Mouse (Mus musculus) erythroblast, adult 5-6 weeks (primary cell): ENCODE measurements around the gene Ttl. TPM values are rescaled to one million over a fixed set of nuclear protein-coding genes. Genes with fewer than 3 reads are reported as not detected.

Experiments used
- ATAC-seq: replicated peaks from 2 replicates; pipeline ENCODE4 v1.8.0; 2016; ENCODE audit warnings: moderate number of reproducible peaks, mild to moderate bottlenecking, moderate TSS enrichment, inconsistent platforms; ENCODE audit not compliant: poor library complexity, low FRiP score, severe bottlenecking
- total RNA-seq, 2 experiments: library from RNA; stranded (forward) in 1 of 2; stranded (reverse) in 1 of 2; fragments of 150-400 nt in 1 of 2; fragments of 200-764, 138-1000 nt in 1 of 2; gene quantifications; 2 replicates each; pipeline versions ENCODE4 v1.2.3 to v1.2.4; 2015 to 2017; ENCODE audit warnings: low replicate concordance in 2 of 2

Gene Ttl
- total RNA-seq (2015; ENCODE audit: low replicate concordance) = 0.63 TPM in 1 of 2 replicates, not detected in the other
- total RNA-seq (2017; ENCODE audit: low replicate concordance) = 0.84 and 2.1 TPM in 2 replicates

DNA sequence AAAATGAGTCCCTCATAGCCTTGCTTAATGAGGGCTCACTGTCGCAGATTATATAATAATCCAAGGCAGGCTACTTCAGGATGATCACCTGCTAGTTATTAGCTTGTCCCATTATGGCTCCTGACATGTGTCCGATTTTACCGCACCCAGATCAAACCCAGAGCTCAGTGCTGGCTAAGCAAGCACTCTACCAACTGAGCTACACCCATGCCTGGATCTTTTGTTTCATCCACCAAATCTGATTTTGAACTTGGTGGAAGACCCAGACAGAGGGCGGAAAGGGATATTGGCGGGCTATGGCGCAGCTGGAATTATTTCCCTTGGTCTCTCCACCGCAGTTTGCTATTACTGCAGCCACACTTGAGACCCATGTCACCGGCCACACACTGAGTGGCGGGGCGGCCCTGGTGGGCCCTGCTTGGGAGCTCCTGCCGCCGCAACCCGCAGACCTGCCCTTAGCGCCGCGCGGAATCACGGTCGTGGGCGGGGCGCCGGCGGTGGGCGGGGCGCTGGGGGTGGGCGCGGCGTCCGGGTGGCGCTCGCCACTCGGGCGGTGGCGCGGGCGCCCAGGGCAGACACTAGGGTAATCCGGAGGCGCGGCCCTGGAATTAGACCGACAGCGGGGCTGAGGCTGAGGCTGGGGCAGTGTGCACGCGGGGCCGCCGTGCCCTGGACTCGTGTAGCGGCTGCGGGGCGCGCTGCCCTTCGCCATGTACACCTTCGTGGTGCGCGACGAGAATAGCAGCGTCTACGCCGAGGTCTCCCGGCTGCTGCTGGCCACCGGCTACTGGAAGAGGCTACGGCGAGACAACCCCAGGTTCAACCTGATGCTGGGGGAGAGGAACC, at the start of gene Ttl:
Gene Ttl (plus strand): TSS at position 506 of the 846 bp plus-strand sequence.
- 0 out of 2 replicates have a peak, but pooled peaks have one; percentile 56 for ATAC-seq

DNA sequence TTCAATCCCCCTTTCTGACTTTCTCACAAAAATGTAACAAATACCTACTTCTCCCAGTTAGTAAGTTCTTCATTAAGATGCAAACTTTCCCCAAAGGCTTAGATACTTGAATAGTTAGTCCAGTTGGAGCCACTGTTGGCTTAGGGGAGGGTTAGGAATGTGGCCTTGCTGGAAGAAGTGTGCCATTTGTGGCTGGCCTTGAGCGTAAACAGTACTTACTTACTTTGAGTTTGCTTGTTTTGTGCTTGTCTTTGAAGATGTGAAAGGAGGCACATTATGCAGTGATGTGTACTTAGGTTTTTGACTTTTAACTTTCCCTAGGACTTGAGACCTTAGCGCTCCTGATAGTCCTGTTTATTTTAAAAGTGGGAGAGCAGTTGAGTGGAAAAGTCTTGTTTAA, 45.6 kb upstream of the Ttl start:
- ATAC-seq = no peak

DNA sequence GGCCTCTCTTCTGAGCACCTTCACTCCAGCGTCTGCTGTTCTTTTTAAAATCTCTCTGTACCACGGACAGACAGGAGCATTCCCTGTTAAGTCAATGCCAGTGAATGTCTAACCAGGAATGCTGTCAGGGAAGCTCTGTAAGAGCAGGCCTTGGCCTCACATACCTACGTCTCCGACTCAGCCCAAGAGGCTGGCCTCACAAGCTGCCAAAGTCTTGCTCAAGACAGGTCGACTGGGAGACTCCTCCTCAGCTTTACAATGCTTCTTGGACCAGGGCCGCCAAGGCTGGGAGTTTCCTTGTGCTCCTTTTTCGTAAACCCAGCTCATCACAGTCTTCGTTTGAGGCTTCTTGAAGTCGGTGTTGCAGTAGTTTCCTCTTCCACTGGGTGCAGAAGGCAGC, 40.9 kb upstream of the Ttl start:
- no peak for ATAC-seq

DNA sequence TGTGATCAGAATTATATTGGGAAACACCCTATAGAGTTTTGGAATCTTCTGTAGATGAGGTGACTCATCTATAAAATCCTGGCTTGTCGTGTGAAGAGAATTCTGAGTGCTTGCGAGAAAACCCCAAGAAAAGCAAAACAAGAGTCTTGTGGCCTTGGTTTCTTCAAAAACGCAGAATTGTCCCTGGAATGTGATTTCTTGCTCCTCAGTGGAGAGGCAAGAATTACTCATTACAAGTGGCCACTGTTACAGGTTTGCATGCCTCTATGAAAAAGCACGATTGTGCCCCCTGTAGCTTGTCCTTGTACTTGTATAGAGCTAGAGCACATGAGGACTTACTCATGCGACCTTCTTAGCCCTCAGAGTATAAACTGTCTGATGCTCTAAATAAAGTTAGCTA, 30.4 kb upstream of the Ttl start:
- ATAC-seq = no peak

DNA sequence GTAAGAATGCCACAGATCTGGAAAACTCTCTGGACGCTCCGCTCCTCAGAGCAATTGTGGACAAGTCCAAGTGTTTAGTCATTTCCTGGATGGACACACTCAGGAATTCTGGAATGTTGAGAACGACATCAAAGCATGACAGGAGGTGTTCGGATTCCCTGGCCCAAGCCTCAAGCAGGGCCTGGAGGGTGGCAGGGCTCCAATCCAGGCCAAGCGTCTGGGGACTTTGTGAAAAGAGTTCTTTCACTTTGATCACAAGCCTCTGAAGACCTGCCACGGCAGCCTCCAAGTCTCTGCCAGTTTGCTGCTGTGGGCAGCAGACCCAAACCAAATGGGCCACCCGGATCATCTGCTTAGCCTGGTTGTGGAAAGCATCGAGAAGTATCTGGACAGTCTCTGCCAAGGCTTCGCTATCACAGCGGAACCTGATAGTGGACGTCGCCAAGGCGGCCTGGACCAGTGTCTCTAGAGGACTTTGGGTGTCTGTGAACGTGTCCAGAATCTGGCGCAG, 27.3 kb upstream of the Ttl start:
- ATAC-seq = no peak

DNA sequence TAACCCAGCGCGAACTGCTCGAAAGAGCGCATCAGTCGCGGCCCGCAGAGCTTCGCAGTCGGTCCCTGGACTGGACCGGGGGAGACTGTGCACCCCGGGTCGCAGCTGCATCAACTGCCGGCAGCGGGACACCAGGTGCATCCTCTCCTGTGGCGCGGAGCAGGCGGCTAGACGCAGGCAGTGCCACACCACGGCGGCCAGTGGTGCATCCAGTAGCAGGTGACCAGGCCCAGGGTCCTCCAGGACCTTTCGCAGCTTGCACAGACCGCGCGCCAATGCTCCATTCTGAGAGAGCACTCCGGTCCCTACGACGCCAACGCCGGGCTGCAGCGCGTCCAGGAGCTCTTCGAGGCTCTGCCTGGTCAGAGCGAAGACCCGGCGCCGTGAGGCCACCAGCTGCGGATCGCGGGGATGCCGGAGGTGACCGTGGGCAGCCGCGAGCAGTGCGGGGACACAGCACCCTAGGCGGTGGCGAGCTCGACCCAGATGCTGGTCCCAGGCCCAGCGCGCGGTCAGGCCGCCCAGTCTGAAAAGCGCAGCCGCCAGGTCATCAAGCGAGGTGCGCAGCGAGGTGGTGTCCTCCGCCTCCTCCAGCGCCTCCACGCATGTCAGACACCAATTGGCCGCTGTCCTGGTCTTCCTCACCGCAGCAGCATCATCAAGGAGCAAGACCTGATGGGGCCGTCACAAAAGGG, 26.7 kb upstream of the Ttl start:
- no peak for ATAC-seq

DNA sequence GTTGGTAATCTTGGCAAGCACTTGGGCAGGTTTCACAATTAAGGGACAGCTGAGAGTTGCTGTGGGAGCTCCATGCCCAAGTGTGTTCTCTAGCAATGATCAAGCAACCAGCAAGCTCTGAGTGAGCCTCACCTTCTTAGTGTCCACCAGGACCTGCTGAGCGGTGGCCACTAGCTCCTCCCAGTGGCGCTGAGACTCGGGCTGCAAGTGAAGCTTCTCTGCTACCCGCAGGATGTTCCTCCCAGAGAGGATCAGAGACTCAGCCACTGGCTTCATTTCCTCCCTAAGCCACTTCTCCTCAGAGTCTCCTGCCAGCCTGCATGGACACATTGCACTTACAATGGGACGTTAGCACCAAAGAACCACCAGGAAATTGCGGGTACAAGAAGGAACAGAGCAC, 25.2 kb upstream of the Ttl start:
- ATAC-seq = no peak

DNA sequence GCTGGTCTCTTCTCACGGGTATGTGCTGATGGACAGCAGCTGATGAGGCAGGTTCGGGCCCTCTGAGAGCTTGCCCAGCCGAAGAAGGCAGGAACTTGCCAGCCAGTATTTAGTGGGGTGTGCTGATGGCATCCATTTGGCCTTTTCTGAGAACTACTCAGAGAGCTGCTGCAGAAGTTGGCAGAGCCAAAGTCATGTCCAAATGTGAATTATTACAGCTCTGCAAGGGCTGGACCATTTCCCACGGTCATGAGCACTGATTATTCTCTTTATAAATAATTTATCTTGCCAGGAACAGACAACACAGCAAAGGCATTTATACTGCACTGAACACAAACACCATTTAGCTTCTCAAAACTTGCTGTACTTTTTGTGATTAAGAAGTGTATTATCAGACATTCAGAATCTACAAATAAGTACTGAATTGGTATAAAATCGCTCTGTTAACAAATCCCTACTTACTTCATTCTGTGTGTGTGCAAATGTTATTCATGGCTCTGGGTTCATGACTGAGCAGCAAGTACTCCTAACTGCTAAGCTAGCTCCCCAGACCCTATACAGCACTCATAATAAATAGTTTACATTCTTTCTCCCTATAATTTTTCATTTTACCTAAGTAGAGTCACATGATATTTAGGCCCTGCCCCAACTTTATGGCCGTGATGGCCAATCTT, 19.4 kb upstream of the Ttl start:
- ATAC-seq = no peak

DNA sequence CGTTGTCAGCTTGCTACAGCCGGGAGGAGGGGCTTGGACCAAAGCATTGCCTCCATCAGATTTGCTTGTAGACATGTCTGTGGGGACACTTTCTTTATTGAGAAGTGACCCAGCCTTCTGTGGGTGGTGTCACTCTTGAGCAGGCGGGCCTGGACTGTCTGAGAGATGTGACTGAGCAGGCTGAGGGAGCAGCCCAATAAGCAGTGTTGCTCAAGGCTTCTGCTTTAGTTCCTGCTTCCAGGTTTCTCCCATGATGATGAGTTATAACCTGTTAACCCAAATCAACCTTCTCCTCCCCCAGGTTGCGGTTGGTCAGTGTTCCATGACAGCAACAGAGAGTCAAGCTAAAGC, 18.9 kb upstream of the Ttl start:
- no peak for ATAC-seq

DNA sequence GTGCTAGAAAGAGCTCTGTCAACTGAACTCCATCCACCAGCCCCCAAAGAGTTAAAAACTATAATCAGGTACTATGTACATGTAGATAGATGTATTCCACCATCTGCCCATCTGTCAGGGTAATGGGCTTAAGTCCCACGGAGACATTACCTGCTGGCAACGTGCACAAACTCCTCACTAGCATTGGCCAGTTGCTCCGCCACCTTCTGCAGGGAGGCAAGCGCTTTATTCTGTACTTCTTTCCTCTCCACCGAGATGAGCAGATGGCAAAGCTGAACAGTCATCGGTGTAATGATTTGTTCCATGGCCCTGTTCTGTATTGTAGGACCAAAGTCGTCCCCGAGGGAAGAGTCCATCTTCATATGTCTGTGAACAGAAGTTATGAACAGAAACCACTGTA, 17.9 kb upstream of the Ttl start, which contains the start of gene Vinac1:
Gene Vinac1 (minus strand): TSS at position 362 of the 400 bp plus-strand sequence.
- ATAC-seq = no peak

DNA sequence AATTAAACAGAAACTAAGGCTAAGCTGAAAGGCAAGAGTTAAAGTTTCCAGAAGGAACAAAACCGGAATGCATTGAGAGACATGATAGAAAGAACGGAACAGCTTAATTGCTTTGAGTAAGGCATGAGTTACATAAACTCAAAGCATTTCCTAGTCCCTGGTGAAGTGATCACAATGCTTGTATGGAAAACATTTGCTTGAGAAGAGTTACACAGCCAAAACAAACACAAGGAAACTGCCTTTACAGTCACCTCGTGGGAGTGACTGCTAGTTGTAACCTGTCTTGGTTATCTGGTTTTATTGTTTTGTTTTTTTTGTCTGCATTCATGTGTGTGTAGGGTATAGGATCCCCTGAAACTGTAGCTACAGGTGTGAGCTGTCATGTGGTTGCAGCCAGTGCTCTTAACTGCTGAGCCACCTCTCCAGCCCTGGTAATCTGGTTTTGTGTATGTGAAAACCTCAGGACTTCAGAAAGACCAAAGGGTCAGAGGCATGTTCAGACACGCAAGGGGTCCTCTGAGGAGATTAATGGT, 13.2 kb upstream of the Ttl start:
- no peak for ATAC-seq

DNA sequence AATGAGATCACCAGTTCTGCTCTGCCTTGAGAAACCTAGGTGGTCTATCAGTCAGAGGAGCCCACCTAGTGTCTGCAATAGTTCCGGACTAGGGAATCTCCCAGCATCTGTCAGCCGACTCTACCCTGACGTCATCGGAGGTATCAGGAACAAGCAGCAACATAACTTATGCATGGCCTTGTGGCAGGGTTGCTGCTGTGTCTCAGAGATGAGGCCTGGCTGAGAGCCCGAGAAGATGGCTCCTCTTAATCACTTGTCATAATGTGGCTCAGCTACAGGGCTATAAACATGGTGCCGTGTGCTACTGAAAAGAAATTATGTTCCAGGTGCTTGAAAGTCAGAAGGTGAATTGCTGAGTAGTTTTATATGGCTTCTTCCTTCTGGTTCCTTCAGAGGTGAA, 10.0 kb upstream of the Ttl start:
- no peak for ATAC-seq

DNA sequence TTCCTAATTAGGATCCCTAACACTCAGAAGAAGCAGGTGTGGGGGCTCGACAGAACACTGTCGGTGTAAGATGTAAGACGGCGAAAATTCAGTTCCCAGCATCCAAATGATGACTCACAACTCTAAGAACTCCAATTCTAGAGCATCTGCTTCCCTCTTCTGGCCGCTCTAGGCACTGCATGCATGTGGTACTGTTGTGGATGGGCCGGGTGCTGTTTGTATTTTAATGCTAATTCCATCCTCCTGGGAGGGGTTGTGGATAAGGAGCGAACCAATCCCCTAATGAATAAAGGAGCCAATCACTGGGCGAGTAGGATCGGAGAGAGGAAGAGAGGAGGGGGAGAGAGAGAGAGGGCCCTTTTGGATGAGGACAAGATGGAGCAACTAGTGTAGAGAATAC, 9.1 kb upstream of the Ttl start:
- 0 out of 2 replicates have a peak, but pooled peaks have one; percentile 41 for ATAC-seq

DNA sequence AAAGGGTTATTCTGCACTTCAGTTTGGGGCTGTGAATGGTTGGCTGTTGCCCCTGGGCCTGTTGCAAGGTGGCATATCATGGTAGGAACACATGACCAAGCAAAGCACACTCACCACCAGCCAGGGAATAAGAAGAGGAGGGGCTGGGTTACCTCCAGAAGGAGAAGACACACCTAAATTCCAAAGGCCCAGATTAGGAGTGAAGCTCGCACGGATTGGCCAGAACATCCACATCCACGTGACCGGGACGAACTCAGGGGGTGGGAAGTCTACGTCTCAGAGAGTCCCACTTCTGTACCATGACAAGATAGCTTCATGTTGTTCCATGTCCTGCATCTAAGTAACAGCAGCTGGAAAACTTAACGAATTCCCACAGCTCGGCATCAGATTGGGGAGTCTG, 8.5 kb upstream of the Ttl start:
- ATAC-seq = no peak

DNA sequence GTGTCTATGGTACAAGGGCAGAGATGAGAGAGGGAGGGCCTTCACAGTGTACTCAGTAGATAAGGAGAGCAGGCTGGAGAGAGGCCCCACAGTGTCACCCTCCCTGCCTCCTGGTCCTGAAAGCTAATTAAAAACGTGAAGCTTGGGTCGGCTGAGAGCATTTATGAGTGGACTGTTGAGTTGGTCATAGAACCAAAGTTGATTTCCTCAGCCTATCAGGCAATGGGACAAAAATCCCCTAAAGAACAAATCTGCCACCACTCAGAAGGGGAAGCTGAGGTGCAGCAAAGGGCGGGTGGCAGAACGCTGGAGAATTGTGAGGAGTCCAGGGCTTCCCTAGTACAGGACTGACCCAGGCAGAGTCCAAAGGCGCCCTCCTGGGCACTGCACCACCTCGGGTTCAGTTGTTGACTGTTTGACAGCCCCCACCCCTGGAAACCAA, 7.8 kb upstream of the Ttl start:
- no peak for ATAC-seq

DNA sequence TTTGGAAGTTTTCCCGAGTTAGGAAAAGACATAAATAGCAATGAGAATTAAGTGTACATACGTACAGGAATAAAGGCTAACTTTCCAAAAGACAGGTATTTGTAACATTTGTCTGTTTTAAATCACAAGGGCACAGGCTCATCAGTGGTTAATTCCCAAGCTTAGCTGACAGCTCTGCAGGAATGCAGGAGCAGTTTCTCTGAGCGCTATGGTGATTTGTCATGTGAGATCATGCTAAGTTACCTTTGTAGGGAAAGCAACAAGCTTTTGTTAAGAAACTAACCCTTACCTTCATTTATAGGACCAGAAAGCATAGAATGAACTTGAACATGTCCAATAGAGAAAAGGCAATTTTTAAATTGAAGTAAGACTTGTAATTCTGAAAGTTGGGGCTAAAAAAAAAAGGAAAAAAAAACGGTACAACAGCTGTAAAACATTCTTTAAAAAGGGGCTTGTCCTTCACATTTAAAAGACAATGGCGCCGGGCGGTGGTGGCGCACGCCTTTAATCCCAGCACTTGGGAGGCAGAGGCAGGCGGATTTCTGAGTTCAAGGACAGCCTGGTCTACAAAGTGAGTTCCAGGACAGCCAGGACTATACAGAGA, 4.2 kb upstream of the Ttl start:
- no peak for ATAC-seq

DNA sequence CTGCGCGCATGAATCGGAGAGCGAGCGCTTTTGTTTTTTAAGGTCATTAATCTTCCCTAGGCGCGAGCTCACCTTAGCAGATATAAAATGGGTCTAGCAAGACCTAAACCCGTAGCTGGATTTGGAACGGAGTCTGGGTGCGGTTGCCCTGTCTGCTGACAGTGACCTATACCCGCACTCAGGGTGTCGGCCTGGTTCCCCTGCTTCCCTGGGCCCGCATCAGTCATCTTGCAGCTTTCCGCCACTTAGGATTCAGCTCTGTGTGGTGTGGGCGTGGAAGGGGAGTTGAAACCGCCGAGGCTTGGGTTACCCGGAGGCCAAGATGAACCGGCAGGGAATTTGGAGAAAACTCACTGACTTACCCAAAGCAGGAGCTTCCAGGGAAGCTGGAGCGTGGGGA, 584 bp downstream of the Ttl start:
- ATAC-seq = 0 out of 2 replicates have a peak, but pooled peaks have one; percentile 42

DNA sequence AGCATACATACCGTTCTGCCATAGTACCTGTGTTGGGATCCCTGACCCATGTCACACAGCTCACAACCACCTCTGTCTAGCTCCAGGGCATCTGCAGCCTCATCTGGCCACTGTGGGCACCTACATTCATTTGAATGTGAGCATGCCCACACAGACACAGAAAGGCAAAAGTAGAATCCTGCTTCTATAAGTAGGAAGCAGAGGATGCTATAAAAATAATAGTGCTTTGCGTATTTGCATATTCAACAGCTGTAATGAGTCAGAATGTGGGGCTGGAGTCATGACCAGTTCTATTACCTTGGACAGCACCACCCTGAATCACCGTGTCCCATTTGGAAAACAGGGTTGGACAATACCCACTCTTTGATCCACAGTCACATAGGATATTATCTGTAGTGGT, 4.6 kb downstream of the Ttl start:
- no peak for ATAC-seq

DNA sequence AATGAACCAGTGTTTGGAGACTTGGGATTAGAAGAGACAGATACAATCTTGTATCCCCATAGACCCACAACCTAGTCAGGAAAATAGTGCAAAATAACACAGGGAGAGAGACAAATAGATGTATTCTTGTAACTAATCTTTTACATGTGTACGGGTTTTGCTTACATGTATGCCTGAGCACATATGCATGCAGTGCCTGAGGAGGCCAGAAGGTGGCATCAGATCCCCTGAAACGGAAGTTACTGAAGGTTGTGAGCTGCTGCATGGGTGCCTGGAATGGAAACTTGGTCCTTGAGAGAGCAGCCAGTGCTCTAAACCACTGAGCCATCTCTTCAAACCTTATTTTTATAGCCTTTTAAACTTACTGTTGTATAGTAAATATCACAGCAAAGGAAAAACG, 12.6 kb downstream of the Ttl start:
- 0 out of 2 replicates have a peak, but pooled peaks have one; percentile 52 for ATAC-seq

DNA sequence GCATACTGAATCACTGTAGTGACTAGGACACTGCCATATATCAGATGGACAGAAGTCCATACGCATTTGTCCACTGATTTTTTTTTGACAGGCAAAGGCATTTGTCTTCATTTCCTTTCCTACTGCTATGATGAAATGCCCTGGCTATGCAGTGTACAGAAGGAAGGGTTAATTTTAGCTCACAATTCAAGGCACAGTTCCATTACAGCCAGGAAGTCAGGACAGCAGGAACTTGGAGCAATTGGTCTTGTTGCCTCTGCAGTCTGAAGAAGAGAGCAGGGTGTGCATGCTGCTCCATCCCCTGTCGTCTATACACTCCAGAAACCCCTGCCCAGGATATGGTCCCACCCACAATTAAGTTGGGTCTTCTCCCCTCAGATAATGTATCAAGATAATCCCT, 13.5 kb downstream of the Ttl start:
- ATAC-seq = no peak
